Mouse (Mus musculus) thymus, adult 2 months (tissue): ENCODE measurements around the gene Lsp1. TPM values are rescaled to one million over a fixed set of nuclear protein-coding genes. Genes with fewer than 3 reads are reported as not detected.

Source experiments
- DNase-seq: peaks from one replicate; pipeline ENCODE4 v3.0.0; 2021
- H3K27ac ChIP-seq: fragments of 200-500 bp; 2 replicates; pipeline ENCODE4 v1.5.1; 2012; ENCODE audit warnings: low read length, control low read depth; ENCODE audit not compliant: control insufficient read depth, insufficient read depth
- H3K27me3 ChIP-seq: fragments of 200-500 bp; 2 replicates; pipeline ENCODE4 v1.6.1; 2012; ENCODE audit warnings: mild to moderate bottlenecking, low read length, moderate library complexity, mixed read lengths; ENCODE audit not compliant: control insufficient read depth, insufficient read depth
- H3K36me3 ChIP-seq: fragments of 200-500 bp; 2 replicates; pipeline ENCODE4 v1.6.1; 2012; ENCODE audit warnings: mild to moderate bottlenecking, low read length, moderate library complexity; ENCODE audit not compliant: control insufficient read depth, insufficient read depth
- H3K4me1 ChIP-seq: fragments of 200-500 bp; replicated peaks from 2 replicates; pipeline ENCODE4 v1.6.1; 2012; ENCODE audit warnings: low read length; ENCODE audit not compliant: control insufficient read depth, insufficient read depth
- H3K4me3 ChIP-seq: fragments of 200-500 bp; 2 replicates; pipeline ENCODE4 v1.5.1; 2012; ENCODE audit warnings: mild to moderate bottlenecking, low read length, control low read depth, moderate library complexity; ENCODE audit not compliant: control insufficient read depth, insufficient read depth
- CTCF ChIP-seq: fragments of 200-500 bp; IDR thresholded peaks from 2 replicates; pipeline ENCODE4 v1.5.1; 2012; ENCODE audit warnings: mild to moderate bottlenecking, control low read depth, low read length, moderate library complexity, borderline replicate concordance; ENCODE audit not compliant: control insufficient read depth, poor library complexity, insufficient read depth; ENCODE audit errors: extremely low read depth
- POLR2A ChIP-seq: fragments of 200-500 bp; IDR thresholded peaks from 2 replicates; pipeline ENCODE4 v1.6.1; 2012; ENCODE audit warnings: mild to moderate bottlenecking, low read length, control low read depth, moderate library complexity; ENCODE audit not compliant: control insufficient read depth, poor library complexity, insufficient read depth; ENCODE audit errors: extremely low read depth
- WGBS: fragments of 180-500 bp; shearing (Covaris S2); methylation state at CpG from one replicate; pipeline ENCODE4 v1.1.7; 2018; 5-methylcytosine and 5-hydroxymethylcytosine counted together
- polyA plus RNA-seq: library from polyadenylated mRNA; depleted of rRNA; stranded (reverse); fragments of >200 nt; gene quantifications from 2 replicates; pipeline ENCODE4 v1.2.3, GENCODE M21; 2012; rRNA removed

Lsp1 gene
- 507 and 626 TPM in 2 replicates for polyA plus RNA-seq

DNA sequence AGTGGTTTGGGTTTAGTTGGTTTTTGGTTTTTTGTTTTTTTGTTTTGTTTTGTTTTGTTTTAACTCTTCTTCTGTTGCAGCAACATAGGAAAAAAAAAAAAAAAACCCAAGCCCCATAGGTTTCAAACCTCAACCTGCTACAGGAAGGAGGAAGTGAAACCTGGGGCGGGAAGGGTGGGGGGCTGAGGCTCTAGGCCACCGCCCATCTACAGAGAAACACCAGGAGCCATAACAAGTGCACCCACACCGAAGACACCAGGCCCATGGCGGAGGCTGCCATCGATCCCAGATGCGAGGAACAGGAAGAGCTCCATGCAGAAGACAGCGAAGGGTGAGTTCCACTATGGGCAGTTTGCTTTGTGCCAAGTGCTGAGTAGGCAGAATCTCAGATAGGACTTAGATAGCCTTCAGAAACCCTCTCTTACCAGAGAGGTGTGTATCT is at the start of gene Lsp1:
Lsp1 (plus strand) TSS at position 174 of the 442 bp plus-strand sequence.
- peak; percentile 58 for DNase-seq
- Histone ChIP-seq H3K27ac (peak within 1 kb of the TSS; percentile 82), H3K4me1 (peaks cover 65% of the 10 kb centered on the region), H3K36me3 (no peaks in the 10 kb centered on the region; the same call in 1 of the 2 replicates), H3K27me3 (no peaks in the 10 kb centered on the region), H3K4me3 (peak within 1 kb of the TSS; percentile 70)
- no peak for TF ChIP-seq CTCF
- TF ChIP-seq POLR2A = 0 out of 2 replicates have a peak, but pooled peaks have one; percentile 34
- WGBS = 19% methylated on average over 7 of the region's 7 CpGs

- Histone ChIP-seq H3K4me3 (no peak overlapping the region), H3K27me3 (no peaks in the 10 kb centered on the region), H3K4me1 (no peaks in the 10 kb centered on the region), H3K27ac (no peak overlapping the region), H3K36me3 (no peaks in the 10 kb centered on the region)
- WGBS = 98% methylated on average over 6 of the region's 6 CpGs
- TF ChIP-seq CTCF = no peak
- no peak for TF ChIP-seq POLR2A
- DNase-seq = no peak
These were observed 47.3 kb upstream of the Lsp1 start for GRCm38 (mm10) chr7:142413285-142413684.

- WGBS = 79% methylated on average over 4 of the region's 4 CpGs
- Histone ChIP-seq H3K27me3 (no peaks in the 10 kb centered on the region), H3K4me3 (no peak overlapping the region), H3K4me1 (no peaks in the 10 kb centered on the region), H3K27ac (no peak overlapping the region), H3K36me3 (no peaks in the 10 kb centered on the region)
- no peak for DNase-seq
- TF ChIP-seq CTCF (no peak), POLR2A (no peak)
These were observed 45.3 kb upstream of the Lsp1 start for GRCm38 (mm10) chr7:142415314-142415713.

DNA sequence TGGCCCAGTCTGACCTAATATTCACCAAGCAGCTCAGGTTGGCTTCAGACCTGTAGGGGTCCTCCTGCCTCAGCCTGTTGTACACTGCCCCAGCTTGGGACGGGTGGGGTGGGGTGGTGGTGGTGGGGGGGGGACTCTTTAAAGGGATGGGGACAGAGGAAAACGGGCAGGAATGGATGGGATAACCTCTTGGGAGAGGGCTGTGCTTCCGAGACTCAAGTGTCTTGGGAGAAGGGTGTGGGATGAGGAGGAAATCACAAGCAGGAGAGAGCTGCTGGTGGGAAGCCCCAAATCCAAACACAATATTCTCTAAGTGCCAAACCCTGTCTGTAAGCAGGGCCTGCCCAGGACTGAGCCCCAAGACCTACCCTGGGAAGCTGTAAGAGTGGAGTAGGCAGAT is 44.4 kb upstream of the Lsp1 start:
- Histone ChIP-seq H3K27ac (no peak overlapping the region), H3K4me1 (peaks cover 4% of the 10 kb centered on the region), H3K4me3 (no peak overlapping the region), H3K36me3 (no peaks in the 10 kb centered on the region), H3K27me3 (no peaks in the 10 kb centered on the region)
- DNase-seq = no peak
- no peak for TF ChIP-seq POLR2A
- WGBS = 97% methylated on average over 3 of the region's 3 CpGs

DNA sequence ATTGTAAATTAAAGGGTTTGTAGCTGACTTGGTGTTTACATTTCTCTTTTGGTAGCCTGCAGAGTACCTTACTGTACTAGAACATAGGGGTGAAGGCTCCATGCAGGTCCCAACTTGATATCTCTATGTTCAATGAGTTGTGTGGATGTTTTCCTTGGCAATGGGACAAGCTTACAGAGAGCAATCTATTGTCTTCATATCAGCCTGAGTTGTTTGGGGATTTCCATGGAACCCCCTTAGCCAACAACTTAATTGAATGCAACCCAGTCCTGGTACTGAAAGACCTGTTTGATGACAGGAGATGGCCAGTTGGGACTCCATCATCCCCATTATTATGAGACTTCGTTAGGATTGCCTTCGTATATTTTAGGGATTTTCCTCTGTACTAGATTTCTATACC is 42.6 kb upstream of the Lsp1 start:
- no peak for TF ChIP-seq CTCF
- DNase-seq = no peak
- no peaks in the 10 kb centered on the region for H3K27me3 ChIP-seq
- no peak overlapping the region for H3K4me3 ChIP-seq
- no peak overlapping the region for H3K27ac ChIP-seq
- 93% methylated on average over 2 of the region's 2 CpGs for WGBS
- H3K4me1 ChIP-seq = peaks cover 17% of the 10 kb centered on the region
- no peaks in the 10 kb centered on the region for H3K36me3 ChIP-seq

DNA sequence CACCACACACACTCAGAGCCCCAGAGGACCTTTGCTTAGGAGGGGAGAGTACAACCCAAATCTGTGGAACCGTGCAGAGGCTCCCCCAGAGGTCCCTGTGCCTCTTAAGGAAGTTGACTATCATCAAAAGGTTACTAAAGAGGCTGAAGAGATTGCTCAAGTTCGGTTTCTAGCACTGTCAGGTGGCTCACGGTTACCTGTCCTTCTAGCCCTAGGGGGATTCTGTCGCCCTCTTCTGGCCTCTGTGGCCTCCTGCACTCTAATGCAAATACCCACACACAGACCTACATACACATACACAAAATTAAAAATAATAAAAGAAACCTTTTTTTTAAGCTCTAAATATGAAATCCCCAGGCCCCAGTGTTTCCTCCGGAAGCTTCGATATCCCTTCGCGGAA is 41.9 kb upstream of the Lsp1 start:
- Histone ChIP-seq H3K4me3 (no peak overlapping the region), H3K36me3 (no peaks in the 10 kb centered on the region), H3K27me3 (no peaks in the 10 kb centered on the region), H3K4me1 (peaks cover 20% of the 10 kb centered on the region), H3K27ac (no peak overlapping the region)
- 92% methylated on average over 8 of the region's 8 CpGs for WGBS
- TF ChIP-seq POLR2A (no peak), CTCF (no peak)
- DNase-seq = no peak

DNA sequence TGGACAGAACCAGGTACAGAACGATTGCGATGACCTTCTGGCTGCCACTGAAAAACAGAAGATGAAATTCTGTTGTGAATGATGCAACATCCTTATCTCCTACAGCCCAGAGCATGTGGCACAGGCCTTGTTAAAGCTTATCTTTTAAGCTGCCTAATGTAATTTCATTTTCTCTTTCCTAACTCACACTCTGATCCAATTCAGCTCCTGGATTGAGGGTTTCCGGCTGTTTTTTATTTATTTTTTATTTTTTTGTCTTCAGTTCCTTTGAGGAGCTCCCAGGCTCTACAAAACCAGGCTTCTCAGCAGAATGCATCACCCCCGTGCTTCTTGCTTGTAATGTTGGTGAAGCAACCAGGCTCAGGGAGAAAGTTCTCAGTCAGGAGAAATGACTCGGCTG is 40.7 kb upstream of the Lsp1 start:
- no peak overlapping the region for H3K4me3 ChIP-seq
- no peaks in the 10 kb centered on the region for H3K36me3 ChIP-seq
- TF ChIP-seq POLR2A (no peak), CTCF (no peak)
- H3K27me3 ChIP-seq = no peaks in the 10 kb centered on the region
- no peak for DNase-seq
- 90% methylated on average over 5 of the region's 5 CpGs for WGBS
- peaks cover 20% of the 10 kb centered on the region for H3K4me1 ChIP-seq
- H3K27ac ChIP-seq = no peak overlapping the region
